Mouse (Mus musculus) neural tube, embryonic 13.5 days (tissue): Measurements from ENCODE around the gene Apoc2. TPM values are rescaled to one million over a fixed set of nuclear protein-coding genes. Genes with fewer than 3 reads are reported as not detected.

Source experiments
- ATAC-seq: fragments of 200-750 bp; cut with Nextera tagmentation; 2 replicates; pipeline ENCODE4 v1.8.0; 2017; ENCODE audit warnings: low read depth, mild to moderate bottlenecking, moderate TSS enrichment, moderate library complexity
- H3K27ac ChIP-seq: fragments of 300-500 bp; sonication (generic); replicated peaks from 2 replicates; pipeline ENCODE4 v1.5.1; 2015; ENCODE audit warnings: moderate library complexity, mild to moderate bottlenecking, inconsistent platforms
- H3K27me3 ChIP-seq: fragments of 300-500 bp; sonication (generic); 2 replicates; pipeline ENCODE4 v1.6.1; 2015; ENCODE audit warnings: mild to moderate bottlenecking, inconsistent platforms
- H3K36me3 ChIP-seq: fragments of 300-500 bp; sonication (generic); 2 replicates; pipeline ENCODE4 v1.6.1; 2015; ENCODE audit warnings: mild to moderate bottlenecking, inconsistent platforms
- H3K4me1 ChIP-seq: fragments of 300-500 bp; sonication (generic); replicated peaks from 2 replicates; pipeline ENCODE4 v1.6.1; 2015; ENCODE audit warnings: inconsistent platforms
- H3K4me2 ChIP-seq: fragments of 300-500 bp; sonication (generic); 2 replicates; pipeline ENCODE4 v1.6.1; 2015; ENCODE audit warnings: inconsistent platforms, mild to moderate bottlenecking, moderate library complexity
- H3K4me3 ChIP-seq: fragments of 300-500 bp; sonication (generic); 2 replicates; pipeline ENCODE4 v1.5.1; 2015; ENCODE audit warnings: mild to moderate bottlenecking, inconsistent platforms
- H3K9ac ChIP-seq: fragments of 300-500 bp; sonication (generic); 2 replicates; pipeline ENCODE4 v1.6.1; 2015; ENCODE audit warnings: moderate library complexity, mild to moderate bottlenecking, inconsistent platforms
- H3K9me3 ChIP-seq: fragments of 300-500 bp; sonication (generic); 2 replicates; pipeline ENCODE4 v1.6.1; 2016; ENCODE audit warnings: inconsistent platforms
- WGBS: fragments of 180-500 bp; shearing (Covaris S2); methylation state at CpG from one replicate; pipeline ENCODE4 v1.1.7; 2015; 5-methylcytosine and 5-hydroxymethylcytosine counted together
- polyA plus RNA-seq: library from polyadenylated mRNA; unstranded; fragments of >200 nt; fragmentation: Nextera tagmentation; extraction: Ambion mirVana; gene quantifications from 2 replicates; pipeline ENCODE4 v1.2.1, GENCODE M21; 2015

Apoc2 gene
- polyA plus RNA-seq, 1 experiment from 2014 or later, result 1.0 TPM

GRCm38 (mm10) chr7:19633855-19634254 is 43.9 kb downstream of the Apoc2 start:
- no peaks in the 10 kb centered on the region for H3K27me3 ChIP-seq
- WGBS, result 94% methylated on average over 15 of the region's 15 CpGs
- H3K4me2 ChIP-seq, result no peak overlapping the region
- peaks cover 5% of the 10 kb centered on the region for H3K4me1 ChIP-seq
- no peak overlapping the region for H3K4me3 ChIP-seq
- no peak overlapping the region for H3K9ac ChIP-seq
- no peak overlapping the region for H3K27ac ChIP-seq
- H3K9me3 ChIP-seq, result no peaks in the 10 kb centered on the region
- H3K36me3 ChIP-seq, result peaks cover 72% of the 10 kb centered on the region
- ATAC-seq, result no peak

- ATAC-seq, result no peak
- no peaks in the 10 kb centered on the region for H3K9me3 ChIP-seq
- no peak overlapping the region for H3K4me2 ChIP-seq
- H3K36me3 ChIP-seq, result peaks cover 65% of the 10 kb centered on the region
- H3K4me1 ChIP-seq, result peaks cover 5% of the 10 kb centered on the region
- no peak overlapping the region for H3K9ac ChIP-seq
- no peak overlapping the region for H3K4me3 ChIP-seq
- 93% methylated on average over 17 of the region's 17 CpGs for WGBS
- no peak overlapping the region for H3K27ac ChIP-seq
- no peaks in the 10 kb centered on the region for H3K27me3 ChIP-seq
Observed at GRCm38 (mm10) chr7:19633197-19633596, 44.5 kb downstream of the Apoc2 start.

- Histone ChIP-seq H3K4me2 (no peak overlapping the region), H3K27me3 (no peaks in the 10 kb centered on the region), H3K27ac (no peak overlapping the region), H3K9ac (no peak overlapping the region), H3K9me3 (no peaks in the 10 kb centered on the region), H3K36me3 (peaks cover 60% of the 10 kb centered on the region), H3K4me3 (no peak overlapping the region), H3K4me1 (peaks cover 5% of the 10 kb centered on the region)
- no peak for ATAC-seq
Observed at GRCm38 (mm10) chr7:19632720-19633119, 45.0 kb downstream of the Apoc2 start.

- no peaks in the 10 kb centered on the region for H3K27me3 ChIP-seq
- no peaks in the 10 kb centered on the region for H3K9me3 ChIP-seq
- no peak overlapping the region for H3K4me2 ChIP-seq
- no peak overlapping the region for H3K4me3 ChIP-seq
- no peak overlapping the region for H3K27ac ChIP-seq
- H3K9ac ChIP-seq, result no peak overlapping the region
- H3K4me1 ChIP-seq, result peaks cover 5% of the 10 kb centered on the region
- H3K36me3 ChIP-seq, result peaks cover 56% of the 10 kb centered on the region
- ATAC-seq, result no peak
Observed at GRCm38 (mm10) chr7:19632275-19632674, 45.5 kb downstream of the Apoc2 start.

GRCm38 (mm10) chr7:19629361-19629734 is 48.4 kb downstream of the Apoc2 start, which contains the start of gene Relb:
Gene Relb (minus strand): TSS chr7:19629438.
- Histone ChIP-seq H3K27ac (peak within 1 kb of the TSS; percentile 78), H3K36me3 (peaks cover 27% of the 10 kb centered on the region), H3K4me3 (peak within 1 kb of the TSS; percentile 74), H3K4me1 (peaks cover 5% of the 10 kb centered on the region), H3K27me3 (no peaks in the 10 kb centered on the region), H3K9ac (peak within 1 kb of the TSS; percentile 69), H3K9me3 (no peaks in the 10 kb centered on the region), H3K4me2 (peak within 1 kb of the TSS; percentile 88)
- ATAC-seq, result peak; percentile 72
- WGBS, result under 1% methylated on average over 35 of the region's 41 CpGs

- ATAC-seq, result peak; percentile 88
- 2% methylated on average over 56 of the region's 57 CpGs for WGBS
- peaks cover 21% of the 10 kb centered on the region for H3K36me3 ChIP-seq
- H3K9ac ChIP-seq, result peak overlapping the region; percentile 69
- H3K4me3 ChIP-seq, result peak overlapping the region; percentile 74
- H3K9me3 ChIP-seq, result no peaks in the 10 kb centered on the region
- H3K27me3 ChIP-seq, result 0 out of 2 replicates have a peak, but pooled peaks cover 2% of the 10 kb centered on the region
- H3K4me1 ChIP-seq, result peaks cover 5% of the 10 kb centered on the region
- peak overlapping the region; percentile 88 for H3K4me2 ChIP-seq
- peak overlapping the region; percentile 78 for H3K27ac ChIP-seq
Observed at GRCm38 (mm10) chr7:19628536-19629360, 49.0 kb downstream of the Apoc2 start.

GRCm38 (mm10) chr7:19628192-19628535 is 49.6 kb downstream of the Apoc2 start:
- H3K27me3 ChIP-seq, result 0 out of 2 replicates have a peak, but pooled peaks cover 3% of the 10 kb centered on the region
- H3K36me3 ChIP-seq, result peaks cover 15% of the 10 kb centered on the region
- peak overlapping the region; percentile 74 for H3K4me3 ChIP-seq
- WGBS, result 14% methylated on average over 17 of the region's 17 CpGs
- ATAC-seq, result no peak
- no peak overlapping the region for H3K27ac ChIP-seq
- peaks cover 5% of the 10 kb centered on the region for H3K4me1 ChIP-seq
- H3K9ac ChIP-seq, result no peak overlapping the region
- peak overlapping the region; percentile 88 for H3K4me2 ChIP-seq
- no peaks in the 10 kb centered on the region for H3K9me3 ChIP-seq

- Histone ChIP-seq H3K27ac (no peak overlapping the region), H3K9ac (no peak overlapping the region), H3K4me3 (peak overlapping the region; percentile 74; the same call in 1 of the 2 replicates), H3K36me3 (peaks cover 10% of the 10 kb centered on the region), H3K9me3 (no peaks in the 10 kb centered on the region), H3K4me1 (peaks cover 5% of the 10 kb centered on the region), H3K27me3 (0 out of 2 replicates have a peak, but pooled peaks cover 3% of the 10 kb centered on the region), H3K4me2 (peak overlapping the region; percentile 88)
- ATAC-seq, result no peak
- WGBS, result 67% methylated on average over 3 of the region's 3 CpGs
Observed at GRCm38 (mm10) chr7:19627721-19628120, 50.0 kb downstream of the Apoc2 start.

- Histone ChIP-seq H3K4me2 (no peak overlapping the region), H3K9me3 (no peaks in the 10 kb centered on the region), H3K9ac (no peak overlapping the region), H3K4me1 (peaks cover 7% of the 10 kb centered on the region), H3K27ac (no peak overlapping the region), H3K36me3 (no peaks in the 10 kb centered on the region), H3K4me3 (no peak overlapping the region), H3K27me3 (peaks cover 7% of the 10 kb centered on the region; the same call in 1 of the 2 replicates)
- WGBS, result 75% methylated on average over 2 of the region's 2 CpGs
- no peak for ATAC-seq
Observed at GRCm38 (mm10) chr7:19623433-19623832, 54.3 kb downstream of the Apoc2 start.

- no peaks in the 10 kb centered on the region for H3K36me3 ChIP-seq
- no peak for ATAC-seq
- H3K9ac ChIP-seq, result no peak overlapping the region
- H3K27ac ChIP-seq, result no peak overlapping the region
- H3K4me1 ChIP-seq, result peaks cover 7% of the 10 kb centered on the region
- H3K4me2 ChIP-seq, result no peak overlapping the region
- 43% methylated on average over 6 of the region's 6 CpGs for WGBS
- peaks cover 7% of the 10 kb centered on the region; the same call in 1 of the 2 replicates for H3K27me3 ChIP-seq
- no peaks in the 10 kb centered on the region for H3K9me3 ChIP-seq
- no peak overlapping the region for H3K4me3 ChIP-seq
Observed at GRCm38 (mm10) chr7:19622241-19622640, 55.5 kb downstream of the Apoc2 start.
